Mouse (Mus musculus) kidney, adult 2 months (tissue): ENCODE results near the gene Rab3ip. TPM values are rescaled to one million over a fixed set of nuclear protein-coding genes. Genes with fewer than 3 reads are reported as not detected.

Source experiments
- DNase-seq: peaks from one replicate; pipeline ENCODE4 v3.0.0; 2021
- H3K27ac ChIP-seq: fragments of 200-500 bp; 2 replicates; pipeline ENCODE4 v1.5.1; 2012; ENCODE audit warnings: low read depth, low read length, control low read depth, inconsistent platforms; ENCODE audit not compliant: insufficient read depth
- H3K27me3 ChIP-seq: fragments of 200-500 bp; replicated peaks from 2 replicates; pipeline ENCODE4 v1.6.1; 2012; ENCODE audit warnings: mild to moderate bottlenecking, moderate library complexity, low read length, inconsistent platforms; ENCODE audit not compliant: control insufficient read depth, insufficient read depth
- H3K36me3 ChIP-seq: fragments of 200-500 bp; 2 replicates; pipeline ENCODE4 v1.6.1; 2012; ENCODE audit warnings: mild to moderate bottlenecking, moderate library complexity, low read length, inconsistent platforms; ENCODE audit not compliant: control insufficient read depth, insufficient read depth
- H3K4me1 ChIP-seq: fragments of 200-500 bp; 2 replicates; pipeline ENCODE4 v1.6.1; 2011; ENCODE audit warnings: low read length; ENCODE audit not compliant: control insufficient read depth, insufficient read depth
- H3K4me3 ChIP-seq: fragments of 200-500 bp; 2 replicates; pipeline ENCODE4 v1.5.1; 2011; ENCODE audit warnings: mild to moderate bottlenecking, low read depth, low read length, control low read depth; ENCODE audit not compliant: insufficient read depth
- CTCF ChIP-seq: fragments of 200-500 bp; conservative IDR thresholded peaks from 2 replicates; pipeline ENCODE4 v1.5.1; 2011; ENCODE audit warnings: low read depth, mild to moderate bottlenecking, control low read depth, low read length, moderate library complexity, mixed read lengths; ENCODE audit not compliant: insufficient read depth, insufficient read length
- POLR2A ChIP-seq: fragments of 200-500 bp; IDR thresholded peaks from one replicate; pipeline ENCODE4 v1.6.1; 2011; ENCODE audit warnings: low read depth, low read length, control low read depth
- WGBS: fragments of 180-500 bp; shearing (Covaris S2); methylation state at CpG from one replicate; pipeline ENCODE4 v1.1.7; 2018; 5-methylcytosine and 5-hydroxymethylcytosine counted together
- polyA plus RNA-seq: library from polyadenylated mRNA; depleted of rRNA; stranded (reverse); fragments of >200 nt; gene quantifications from 2 replicates; pipeline ENCODE4 v1.2.3, GENCODE M21; 2012

Rab3ip gene
- polyA plus RNA-seq, 1 experiment: 641 TPM

DNA sequence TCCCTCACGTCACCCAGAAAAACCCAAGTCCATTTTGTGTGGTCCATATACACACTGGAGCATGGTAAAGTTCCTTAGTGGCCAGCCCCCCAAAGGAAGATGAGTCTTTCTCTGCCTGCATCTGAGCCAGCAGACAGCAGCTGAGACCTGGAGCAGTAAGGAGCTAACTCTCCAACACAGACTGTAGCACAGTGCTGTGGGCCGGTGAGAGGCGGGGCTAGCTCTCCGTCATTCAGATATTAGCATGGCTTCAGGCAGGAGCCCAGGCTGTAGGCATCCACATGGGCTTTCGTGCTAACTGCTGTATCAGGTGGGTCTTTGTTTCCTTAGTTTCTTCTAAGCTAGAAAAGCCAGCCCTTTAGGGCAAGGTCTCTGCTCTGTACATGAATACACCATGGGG, 60.0 kb downstream of the Rab3ip start:
- Histone ChIP-seq H3K36me3 (no peaks in the 10 kb centered on the region), H3K4me3 (no peak overlapping the region), H3K27ac (no peak overlapping the region), H3K4me1 (no peaks in the 10 kb centered on the region), H3K27me3 (no peaks in the 10 kb centered on the region)
- 66% methylated on average over 5 of the region's 5 CpGs for WGBS
- DNase-seq: no peak
- TF ChIP-seq CTCF (no peak), POLR2A (no peak)

DNA sequence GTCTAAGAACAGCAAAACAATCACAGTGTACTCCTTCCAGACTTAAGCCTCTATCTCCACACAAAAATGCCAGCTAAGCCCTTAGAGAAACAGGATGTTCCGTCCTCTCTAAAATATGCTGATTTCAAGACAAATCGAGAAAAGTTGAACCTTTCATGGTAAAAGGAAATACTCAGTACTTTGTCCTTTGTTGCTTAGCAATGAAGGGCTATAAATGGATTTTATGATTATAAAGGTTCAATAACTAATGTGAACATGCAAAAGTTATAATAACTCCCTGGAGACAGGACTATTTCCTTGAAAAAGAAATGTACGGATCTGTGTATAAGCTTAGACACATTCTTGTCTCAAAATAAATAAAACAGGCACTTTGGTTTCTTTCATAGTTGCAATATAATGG, 66.0 kb downstream of the Rab3ip start:
- TF ChIP-seq CTCF (no peak), POLR2A (no peak)
- Histone ChIP-seq H3K27me3 (no peaks in the 10 kb centered on the region), H3K4me3 (no peak overlapping the region), H3K27ac (no peak overlapping the region), H3K4me1 (no peaks in the 10 kb centered on the region), H3K36me3 (no peaks in the 10 kb centered on the region)
- WGBS: 57% methylated on average over 3 of the region's 3 CpGs
- DNase-seq: no peak

DNA sequence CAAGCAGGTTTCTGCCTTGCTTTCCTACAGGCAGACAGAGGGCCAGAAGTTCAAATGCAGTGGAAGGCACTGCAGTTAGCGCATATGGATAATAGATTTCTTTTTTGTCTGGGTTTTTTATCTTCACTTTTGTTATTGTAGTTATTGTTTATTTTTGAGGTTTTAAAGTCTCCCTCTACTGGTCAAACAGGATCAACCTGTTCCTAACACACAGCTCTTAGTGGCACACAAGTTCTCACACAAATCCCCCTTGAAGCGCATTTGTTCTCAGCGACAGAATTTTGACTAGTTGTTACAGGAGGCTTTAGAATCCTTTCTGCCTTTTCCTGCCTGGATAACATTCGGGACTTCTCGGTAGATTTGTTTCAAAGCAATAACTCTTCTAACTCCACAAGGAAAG, 67.0 kb downstream of the Rab3ip start:
- no peaks in the 10 kb centered on the region for H3K36me3 ChIP-seq
- no peaks in the 10 kb centered on the region for H3K27me3 ChIP-seq
- no peak for TF ChIP-seq CTCF
- TF ChIP-seq POLR2A: no peak
- 38% methylated on average over 5 of the region's 5 CpGs for WGBS
- no peak for DNase-seq
- H3K27ac ChIP-seq: no peak overlapping the region
- no peaks in the 10 kb centered on the region for H3K4me1 ChIP-seq
- H3K4me3 ChIP-seq: no peak overlapping the region

DNA sequence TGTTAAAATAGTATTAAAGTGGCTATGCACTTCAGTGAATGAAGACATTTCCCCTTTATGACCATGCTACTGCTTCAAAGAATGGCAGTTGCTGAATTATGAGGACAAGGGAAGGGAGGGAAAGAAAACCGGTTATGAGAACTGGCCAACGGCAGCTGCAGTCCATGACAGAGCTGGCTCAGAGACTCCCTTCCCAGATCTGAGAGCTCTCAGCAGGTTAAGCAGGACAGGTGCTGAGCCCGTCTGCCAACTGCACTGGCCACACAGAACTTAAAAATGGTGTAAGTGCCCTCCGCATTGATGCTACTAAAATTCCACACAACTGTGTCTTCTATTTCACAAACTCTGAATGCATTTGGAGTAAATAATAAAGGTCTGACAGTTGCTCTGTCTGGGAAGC, 73.1 kb downstream of the Rab3ip start:
- no peaks in the 10 kb centered on the region for H3K27me3 ChIP-seq
- no peak overlapping the region for H3K27ac ChIP-seq
- no peaks in the 10 kb centered on the region for H3K4me1 ChIP-seq
- TF ChIP-seq POLR2A (no peak), CTCF (no peak)
- H3K4me3 ChIP-seq: no peak overlapping the region
- no peak for DNase-seq
- WGBS: 82% methylated on average over 4 of the region's 4 CpGs
- H3K36me3 ChIP-seq: no peaks in the 10 kb centered on the region

DNA sequence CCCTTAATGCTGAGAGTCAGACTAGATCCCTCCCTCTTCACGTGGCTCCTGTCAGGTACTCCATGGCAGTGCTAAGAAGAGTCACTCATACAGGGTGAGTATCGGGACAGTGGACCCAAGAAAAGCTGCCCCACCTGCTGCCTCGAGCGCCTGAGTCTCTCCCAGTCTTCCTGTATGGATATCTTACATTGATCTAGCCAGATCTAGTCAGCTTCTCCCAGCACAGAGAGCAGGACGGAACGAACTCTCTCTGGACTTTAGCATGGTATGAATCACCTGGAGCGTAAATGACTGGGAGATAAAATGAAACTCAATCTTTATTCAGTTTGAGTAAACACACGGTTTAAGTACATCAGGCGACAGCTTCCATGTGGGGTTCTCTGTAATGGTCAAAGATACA, 76.1 kb downstream of the Rab3ip start:
- H3K27ac ChIP-seq: no peak overlapping the region
- no peaks in the 10 kb centered on the region for H3K27me3 ChIP-seq
- DNase-seq: no peak
- H3K36me3 ChIP-seq: no peaks in the 10 kb centered on the region
- H3K4me3 ChIP-seq: no peak overlapping the region
- H3K4me1 ChIP-seq: no peaks in the 10 kb centered on the region
- WGBS: 57% methylated on average over 9 of the region's 9 CpGs
- TF ChIP-seq POLR2A (no peak), CTCF (no peak)

DNA sequence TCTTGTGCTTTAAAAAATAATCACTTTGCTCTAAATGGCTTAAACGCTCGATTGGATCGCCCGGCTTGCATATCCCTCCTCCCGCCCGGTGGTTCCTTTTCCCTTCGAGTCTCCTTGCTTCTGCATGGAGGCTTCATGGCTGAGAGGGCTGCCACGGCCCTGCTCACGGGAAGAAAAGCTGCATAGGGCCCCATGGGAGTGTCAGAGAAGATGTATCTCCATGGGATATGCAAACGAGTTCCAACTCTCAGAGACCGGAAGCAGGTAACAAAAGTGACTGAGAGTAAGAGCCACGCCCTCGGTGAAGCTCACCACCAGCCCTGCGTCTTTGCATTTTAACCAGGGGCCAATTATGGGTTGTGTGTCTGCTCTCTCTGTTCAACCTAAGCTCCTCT, 78.6 kb downstream of the Rab3ip start:
- Histone ChIP-seq H3K36me3 (no peaks in the 10 kb centered on the region), H3K27ac (no peak overlapping the region), H3K27me3 (no peaks in the 10 kb centered on the region), H3K4me1 (no peaks in the 10 kb centered on the region), H3K4me3 (peak overlapping the region; percentile 30; the same call in 1 of the 2 replicates)
- 20% methylated on average over 14 of the region's 14 CpGs for WGBS
- TF ChIP-seq POLR2A: no peak
- no peak for TF ChIP-seq CTCF
- no peak for DNase-seq

DNA sequence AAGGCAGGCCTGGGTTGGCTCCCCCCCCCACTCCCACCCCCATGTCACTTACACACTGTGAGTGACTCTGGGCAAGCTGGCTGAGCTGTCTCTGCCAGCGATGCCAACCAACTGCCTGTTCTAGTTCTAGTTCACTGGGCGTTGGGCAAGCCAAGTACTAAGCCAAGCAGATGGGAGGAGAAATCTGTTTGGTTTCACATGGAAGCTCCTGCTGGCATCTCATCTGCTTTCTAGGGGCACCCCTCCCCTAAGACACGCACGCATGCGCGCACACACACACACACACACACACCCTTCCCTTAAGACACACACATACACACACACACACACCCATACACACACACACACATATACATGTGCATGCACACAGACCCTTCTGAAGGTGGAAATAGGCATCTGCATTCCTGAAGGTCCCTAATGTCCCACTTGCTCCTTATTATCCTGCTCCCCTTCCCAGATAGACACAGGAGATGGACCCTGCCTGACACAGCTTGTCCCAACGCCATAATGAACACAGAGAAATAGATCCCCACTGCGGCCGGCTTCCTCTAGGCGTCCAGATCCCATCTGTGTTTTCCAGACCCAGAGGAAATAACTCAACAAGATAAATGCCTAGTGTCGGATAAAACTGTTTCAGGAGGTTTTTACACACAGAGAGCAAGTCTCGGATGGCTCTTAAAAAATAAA, 79.1 kb downstream of the Rab3ip start:
- Histone ChIP-seq H3K36me3 (no peaks in the 10 kb centered on the region), H3K4me1 (no peaks in the 10 kb centered on the region), H3K27ac (no peak overlapping the region), H3K27me3 (no peaks in the 10 kb centered on the region), H3K4me3 (no peak overlapping the region)
- DNase-seq: no peak
- TF ChIP-seq POLR2A (no peak), CTCF (no peak)
- WGBS: 43% methylated on average over 12 of the region's 12 CpGs
